Comparison of ENCODE assay signal across 20 mouse cellular contexts in genomic region chr17:28894050-28894767, GRCm38 (mm10). TPM values are rescaled to one million over a fixed set of nuclear protein-coding genes. Genes with fewer than 3 reads are reported as not detected.
DNase-seq lines count a peak whose midpoint lies in the region; ATAC-seq and TF ChIP-seq lines count a peak whose summit lies in the region.
"Had no signal": no experiment of that assay in that cellular context is flagged by ENCODE, and none has a peak within 500 bp of the region (broad histone marks: within the 10 kb centered on the region; RNA-seq: fewer than 3 reads in every experiment).

No protein-coding gene starts in this region.

- no peak for ATAC-seq in erythroid progenitor cell, adult 5-6 weeks (replicated peaks; ENCODE audit: low FRiP score, poor library complexity, severe bottlenecking)
- ATAC-seq: forebrain, embryonic 16.5 days; intestine, embryonic 15.5 days had no signal

- H3K79me2 ChIP-seq in macrophage (ENCODE audit: inconsistent target), result no peaks in the 10 kb centered on the region

- H3K4me3 ChIP-seq in gastrocnemius, adult 2 months, result no peak overlapping the region
- no peak overlapping the region; the same call in 1 of the 2 replicates for H3K4me3 ChIP-seq in testis, adult 2 months (ENCODE audit: control insufficient read depth, low read depth, low read length)
- H3K4me3 ChIP-seq in macrophage (ENCODE audit: inconsistent target), result no peak overlapping the region
- H3K4me3 ChIP-seq: embryonic facial prominence, embryonic 15.5 days; intestine, embryonic 15.5 days; left cerebral cortex, adult 2 months; limb, embryonic 15.5 days; stomach, embryonic 15.5 days had no signal

- intact Hi-C loops in gastrocnemius, adult 2 months (cut with DNase I), result no loop called here
- intact Hi-C loops in gastrocnemius, postnatal 36 days (cut with DNase I), result no loop called here

- no peaks in the 10 kb centered on the region for H3K36me3 ChIP-seq in testis, adult 2 months (ENCODE audit: control insufficient read depth, insufficient read depth, low read length)
- no peaks in the 10 kb centered on the region for H3K36me3 ChIP-seq in macrophage (ENCODE audit: inconsistent target)
- H3K36me3 ChIP-seq: embryonic facial prominence, embryonic 15.5 days; intestine, embryonic 15.5 days; limb, embryonic 15.5 days; stomach, embryonic 15.5 days had no signal

- H3K4me1 ChIP-seq in testis, adult 2 months (ENCODE audit: control insufficient read depth, insufficient read depth, low read length), result peaks cover 20% of the 10 kb centered on the region
- H3K4me1 ChIP-seq: intestine, embryonic 15.5 days; stomach, embryonic 15.5 days had no signal

- TF ChIP-seq CTCF in gastrocnemius, adult 2 months (IDR thresholded peaks at IDR 0.05), result no peak
- no peak for TF ChIP-seq CTCF in testis, adult 2 months (IDR thresholded peaks at IDR 0.05; ENCODE audit: control insufficient read depth, insufficient read depth, insufficient replicate concordance, low read depth, low read length)

- peak overlapping the region; percentile 63 for H3K27ac ChIP-seq in gastrocnemius, adult 2 months
- 0 out of 2 replicates have a peak overlapping the region, but pooled peaks have one; percentile 13 for H3K27ac ChIP-seq in testis, adult 2 months (ENCODE audit: control insufficient read depth, insufficient read depth, low read depth, low read length)
- H3K27ac ChIP-seq in macrophage, result peak overlapping the region; percentile 40
- H3K27ac ChIP-seq: embryonic facial prominence, embryonic 15.5 days; intestine, embryonic 15.5 days; left cerebral cortex, adult 2 months; limb, embryonic 15.5 days; stomach, embryonic 15.5 days had no signal

- TF ChIP-seq POLR2A in testis, adult 2 months (IDR thresholded peaks at IDR 0.05; ENCODE audit: control insufficient read depth, low read depth, low read length), result no peak

- DNase-seq in gastrocnemius, adult 2 months, result no peak
- no peak for DNase-seq in gastrocnemius, postnatal 36 days
- no peak for DNase-seq in testis, postnatal 10 days (ENCODE audit: low spot score)
- no peak for DNase-seq in yolk sac, embryonic 10.5 days (ENCODE audit: low spot score)
- no peak for DNase-seq in retina, postnatal 1 day
- DNase-seq: gastrocnemius, postnatal 25 days; heart, postnatal 4 days; kidney, postnatal 4 days; right cerebral cortex, postnatal 4 days had no signal

- 19% methylated on average over 11 of the region's 11 CpGs for WGBS in macrophage (ENCODE audit: missing documents)

- H3K27me3 ChIP-seq in testis, adult 2 months (ENCODE audit: control insufficient read depth, insufficient read depth, low read length), result no peaks in the 10 kb centered on the region
- H3K27me3 ChIP-seq: embryonic facial prominence, embryonic 15.5 days; intestine, embryonic 15.5 days; limb, embryonic 15.5 days; stomach, embryonic 15.5 days had no signal

RNA-seq across cellular contexts. Expression of gene 4930539E08Rik, which starts 20.9 kb away (rescaled TPM):
- under 1 TPM in 1 of 2 experiments, not detected in 1; 0.10 TPM for total RNA-seq in gastrocnemius, adult 2 months (2021)
- total RNA-seq in gastrocnemius, postnatal 36 days (2021), result not detected
- polyA plus RNA-seq in testis, adult 2 months (2012; rRNA removed), result 4.7 and 4.9 TPM in 2 replicates
- 1 to 10 TPM in 9 of 26 experiments, under 1 TPM in 11, not detected in 6; 0.16 to 4.2 (median 0.59) TPM for total RNA-seq in macrophage (2018; cell fraction: chromatin; rRNA removed)
- total RNA-seq in macrophage (2018; cell fraction: cytosol; rRNA removed), result 1 to 10 TPM in 13 of 26 experiments, under 1 TPM in 13; 0.10 to 5.2 (median 1.0) TPM
- total RNA-seq in macrophage (2018; cell fraction: nucleus; rRNA removed), result 1 to 10 TPM in 16 of 26 experiments, under 1 TPM in 10; 0.15 to 5.4 (median 1.5) TPM
- polyA plus RNA-seq in macrophage (2018), result 0.33 to 1.1 TPM (median 0.77 TPM) in 3 replicates
- not detected in 2 replicates for total RNA-seq in erythroid progenitor cell, adult 5-6 weeks (2015; ENCODE audit: low replicate concordance)
- not detected in 2 replicates for total RNA-seq in erythroid progenitor cell, adult 5-6 weeks (2017; ENCODE audit: low replicate concordance)
- total RNA-seq: adrenal gland, adult 18-20 months; gastrocnemius, postnatal 25 days had no signal

RNA-seq across cellular contexts. Expression of gene Pnpla1, which starts 36.0 kb away (rescaled TPM):
- not detected for total RNA-seq in gastrocnemius, adult 2 months (2021)
- not detected for total RNA-seq in gastrocnemius, postnatal 36 days (2021)
- polyA plus RNA-seq in testis, adult 2 months (2012; rRNA removed), result 0.76 and 0.79 TPM in 2 replicates
- not detected for total RNA-seq in macrophage (2018; cell fraction: chromatin; rRNA removed)
- not detected for total RNA-seq in macrophage (2018; cell fraction: cytosol; rRNA removed)
- not detected for total RNA-seq in macrophage (2018; cell fraction: nucleus; rRNA removed)
- not detected in 3 replicates for polyA plus RNA-seq in macrophage (2018)
- 2.2 TPM in 1 of 2 replicates, not detected in the other for total RNA-seq in erythroid progenitor cell, adult 5-6 weeks (2015; ENCODE audit: low replicate concordance)
- total RNA-seq in erythroid progenitor cell, adult 5-6 weeks (2017; ENCODE audit: low replicate concordance), result not detected in 2 replicates
- total RNA-seq: gastrocnemius, postnatal 25 days had no signal
- polyA plus RNA-seq: forebrain, embryonic 16.5 days had no signal

RNA-seq across cellular contexts. Expression of gene Pxt1, which starts 49.4 kb away (rescaled TPM):
- total RNA-seq in gastrocnemius, adult 2 months (2021), result not detected
- not detected for total RNA-seq in gastrocnemius, postnatal 36 days (2021)
- 189 and 199 TPM in 2 replicates for polyA plus RNA-seq in testis, adult 2 months (2012; rRNA removed)
- not detected for total RNA-seq in macrophage (2018; cell fraction: chromatin; rRNA removed)
- total RNA-seq in macrophage (2018; cell fraction: cytosol; rRNA removed), result under 1 TPM in 3 of 26 experiments, not detected in 23; 0.09 to 0.43 (median 0.21) TPM
- not detected for total RNA-seq in macrophage (2018; cell fraction: nucleus; rRNA removed)
- 0.27 TPM in 1 of 3 replicates, not detected in the others for polyA plus RNA-seq in macrophage (2018)
- 3.2 TPM in 1 of 2 replicates, not detected in the other for total RNA-seq in erythroid progenitor cell, adult 5-6 weeks (2015; ENCODE audit: low replicate concordance)
- not detected in 2 replicates for total RNA-seq in erythroid progenitor cell, adult 5-6 weeks (2017; ENCODE audit: low replicate concordance)
- total RNA-seq: adrenal gland, adult 18-20 months; gastrocnemius, postnatal 25 days; heart, postnatal 4 days; left cerebral cortex, adult 2 months had no signal
- polyA plus RNA-seq: forebrain, embryonic 16.5 days; intestine, embryonic 15.5 days; limb, embryonic 15.5 days; stomach, embryonic 15.5 days; urinary bladder, adult 2 months had no signal

RNA-seq across cellular contexts. Expression of gene Kctd20, which starts 57.5 kb away (rescaled TPM):
- 10 to 100 TPM; 33.4 to 39.8 TPM for total RNA-seq in gastrocnemius, adult 2 months (2021)
- total RNA-seq in gastrocnemius, postnatal 36 days (2021), result 10 to 100 TPM; 32.2 to 36.7 TPM
- polyA plus RNA-seq in testis, adult 2 months (2012; rRNA removed), result 34.2 and 34.6 TPM in 2 replicates
- 100 to 1,000 TPM in 1 of 26 experiments, 10 to 100 TPM in 25; 55.7 to 110 (median 73.2) TPM for total RNA-seq in macrophage (2018; cell fraction: chromatin; rRNA removed)
- total RNA-seq in macrophage (2018; cell fraction: cytosol; rRNA removed), result 10 to 100 TPM; 28.0 to 43.5 (median 35.0) TPM
- 10 to 100 TPM; 41.8 to 88.6 (median 58.4) TPM for total RNA-seq in macrophage (2018; cell fraction: nucleus; rRNA removed)
- polyA plus RNA-seq in macrophage (2018), result 29.1 to 47.2 TPM (median 39.6 TPM) in 3 replicates
- 63.1 and 88.4 TPM in 2 replicates for total RNA-seq in erythroid progenitor cell, adult 5-6 weeks (2015; ENCODE audit: low replicate concordance)
- 82.3 and 128 TPM in 2 replicates for total RNA-seq in erythroid progenitor cell, adult 5-6 weeks (2017; ENCODE audit: low replicate concordance)

Comparison
In these comparisons a context has a peak if more than half of its experiments do, and no peak if none do; other contexts are left out.
1. H3K27ac ChIP-seq: peak in every context shown above with its lines; median percentile 63 in gastrocnemius, adult 2 months; 40 in macrophage; 13 in testis, adult 2 months.